Mouse (Mus musculus) lung, postnatal 0 days (tissue): Measurements from ENCODE around the gene Slc15a2. TPM values are rescaled to one million over a fixed set of nuclear protein-coding genes. Genes with fewer than 3 reads are reported as not detected.
A peak's percentile ranks its signal among the peaks of the same experiment; 100 is the strongest.

Experiments
- ATAC-seq: fragments of 200-750 bp; cut with Nextera tagmentation; 2 replicates; pipeline ENCODE4 v1.8.0; 2017; ENCODE audit warnings: moderate library complexity
- DNase-seq: peaks from one replicate; pipeline ENCODE4 v3.0.0-alpha.2; 2016; ENCODE audit warnings: low spot score
- H3K27ac ChIP-seq: fragments of 300-500 bp; sonication (generic); 2 replicates; pipeline ENCODE4 v1.5.1; 2014; ENCODE audit warnings: antibody characterized with exemption, mild to moderate bottlenecking, low read length, mixed read lengths
- H3K27me3 ChIP-seq: fragments of 300-500 bp; sonication (generic); replicated peaks from 2 replicates; pipeline ENCODE4 v1.6.1; 2014; ENCODE audit warnings: low read length, mixed read lengths; ENCODE audit not compliant: insufficient read depth
- H3K36me3 ChIP-seq: fragments of 300-500 bp; sonication (generic); 2 replicates; pipeline ENCODE4 v1.6.1; 2014; ENCODE audit warnings: low read length, mixed read lengths; ENCODE audit not compliant: insufficient read depth
- H3K4me1 ChIP-seq: fragments of 300-500 bp; sonication (generic); 2 replicates; pipeline ENCODE4 v1.6.1; 2014; ENCODE audit warnings: antibody characterized with exemption, low read depth, low read length, mixed read lengths; ENCODE audit not compliant: insufficient read depth
- H3K4me2 ChIP-seq: fragments of 300-500 bp; sonication (generic); replicated peaks from 2 replicates; pipeline ENCODE4 v1.6.1; 2014; ENCODE audit warnings: low read depth, mild to moderate bottlenecking, low read length, moderate library complexity, mixed read lengths
- H3K4me3 ChIP-seq: fragments of 300-500 bp; sonication (generic); 2 replicates; pipeline ENCODE4 v1.5.1; 2014; ENCODE audit warnings: low read depth, low read length
- H3K9ac ChIP-seq: fragments of 300-500 bp; sonication (generic); replicated peaks from 2 replicates; pipeline ENCODE4 v1.6.1; 2014; ENCODE audit warnings: low read depth, mild to moderate bottlenecking
- H3K9me3 ChIP-seq: fragments of 300-500 bp; sonication (generic); 2 replicates; pipeline ENCODE4 v1.6.1; 2016; ENCODE audit warnings: low read length, mixed read lengths
- CTCF ChIP-seq: IDR thresholded peaks from 2 replicates; pipeline ENCODE4 v1.5.1; 2016; ENCODE audit warnings: antibody characterized with exemption, mild to moderate bottlenecking
- EP300 ChIP-seq: IDR thresholded peaks from 2 replicates; pipeline ENCODE4 v1.6.1; 2016; ENCODE audit warnings: antibody characterized with exemption, mild to moderate bottlenecking, control low read depth
- WGBS: fragments of 180-500 bp; shearing (Covaris S2); extraction: QIAGEN DNeasy Blood & Tissue Kit; methylation state at CpG from one replicate; pipeline ENCODE4 v1.1.7; 2014; 5-methylcytosine and 5-hydroxymethylcytosine counted together
- polyA plus RNA-seq: library from polyadenylated mRNA; unstranded; fragments of >200 nt; fragmentation: Nextera tagmentation; extraction: Ambion mirVana; gene quantifications from 2 replicates; pipeline ENCODE4 v1.2.1, GENCODE M21; 2015

Slc15a2 gene
- polyA plus RNA-seq, 1 experiment from 2014 or later = 75.1 TPM

GRCm38 (mm10) chr16:36723880-36724443 is 60.8 kb downstream of the Slc15a2 start:
- H3K4me3 ChIP-seq = no peak overlapping the region
- DNase-seq = peak; percentile 57
- no peaks in the 10 kb centered on the region for H3K9me3 ChIP-seq
- no peaks in the 10 kb centered on the region for H3K36me3 ChIP-seq
- no peak overlapping the region for H3K9ac ChIP-seq
- no peaks in the 10 kb centered on the region for H3K27me3 ChIP-seq
- no peak overlapping the region for H3K27ac ChIP-seq
- no peak overlapping the region for H3K4me2 ChIP-seq
- H3K4me1 ChIP-seq = no peaks in the 10 kb centered on the region
- no peak; the same call in 1 of the 2 replicates for ATAC-seq
- TF ChIP-seq CTCF (peak; percentile 62), EP300 (no peak)
- 46% methylated on average over 3 of the region's 3 CpGs for WGBS

- no peaks in the 10 kb centered on the region for H3K36me3 ChIP-seq
- no peak overlapping the region for H3K4me2 ChIP-seq
- no peaks in the 10 kb centered on the region for H3K9me3 ChIP-seq
- no peaks in the 10 kb centered on the region for H3K4me1 ChIP-seq
- no peaks in the 10 kb centered on the region for H3K27me3 ChIP-seq
- no peak for ATAC-seq
- TF ChIP-seq EP300 = no peak
- no peak for TF ChIP-seq CTCF
- no peak overlapping the region for H3K9ac ChIP-seq
- no peak overlapping the region for H3K27ac ChIP-seq
- H3K4me3 ChIP-seq = no peak overlapping the region
- WGBS = 28% methylated on average over 4 of the region's 4 CpGs
- DNase-seq = no peak
Measured at GRCm38 (mm10) chr16:36722739-36723138, 62.0 kb downstream of the Slc15a2 start.

DNA sequence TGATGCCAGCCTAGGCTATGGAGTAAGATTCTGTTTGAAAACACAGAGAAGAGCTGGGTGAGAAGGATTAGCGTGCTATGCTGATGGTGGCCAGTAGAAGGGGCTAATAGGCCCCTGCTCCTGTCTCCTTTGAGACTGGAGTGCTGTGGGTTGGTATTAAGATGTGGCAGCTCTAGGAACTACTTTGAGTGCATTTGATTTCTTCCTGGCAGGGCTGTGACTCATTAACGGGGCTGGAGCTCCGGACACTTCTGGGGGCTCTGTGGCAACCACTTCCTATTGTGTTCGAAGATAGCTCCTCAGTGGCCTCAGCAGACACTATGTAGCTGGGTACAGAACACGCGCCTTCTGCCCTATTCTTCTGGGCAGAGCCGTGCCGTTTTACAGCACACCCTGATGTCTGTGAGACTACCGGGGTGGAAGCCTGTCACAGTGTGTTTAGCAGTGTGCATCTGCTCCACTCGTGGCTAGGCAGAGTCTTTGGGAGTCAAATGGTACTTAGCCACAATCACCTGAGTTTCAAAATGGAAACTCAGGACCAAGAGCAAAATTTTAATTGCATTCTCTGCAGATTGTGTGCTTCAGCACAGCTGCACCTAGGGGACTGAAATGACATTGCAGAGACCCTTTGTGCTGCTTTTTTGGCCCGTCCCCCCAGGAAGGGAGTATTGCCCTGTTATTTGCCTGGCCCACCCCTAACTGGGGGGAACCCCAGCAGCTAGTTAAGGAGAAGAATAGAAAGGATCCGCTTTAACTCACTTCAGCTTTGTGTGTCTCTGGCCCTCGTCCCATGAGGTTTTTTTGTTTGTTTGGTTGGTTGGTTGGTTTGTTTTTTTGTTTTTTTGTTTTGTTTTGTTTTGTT is 64.3 kb downstream of the Slc15a2 start:
- no peak overlapping the region for H3K4me3 ChIP-seq
- no peaks in the 10 kb centered on the region for H3K9me3 ChIP-seq
- DNase-seq (peak; percentile 25), ATAC-seq (peak; percentile 37; the same call in 1 of the 2 replicates)
- no peak overlapping the region for H3K4me2 ChIP-seq
- no peaks in the 10 kb centered on the region for H3K4me1 ChIP-seq
- H3K36me3 ChIP-seq = no peaks in the 10 kb centered on the region
- 65% methylated on average over 13 of the region's 13 CpGs for WGBS
- no peak overlapping the region for H3K9ac ChIP-seq
- no peak overlapping the region for H3K27ac ChIP-seq
- TF ChIP-seq EP300 (no peak), CTCF (peak; percentile 52)
- no peaks in the 10 kb centered on the region for H3K27me3 ChIP-seq

DNA sequence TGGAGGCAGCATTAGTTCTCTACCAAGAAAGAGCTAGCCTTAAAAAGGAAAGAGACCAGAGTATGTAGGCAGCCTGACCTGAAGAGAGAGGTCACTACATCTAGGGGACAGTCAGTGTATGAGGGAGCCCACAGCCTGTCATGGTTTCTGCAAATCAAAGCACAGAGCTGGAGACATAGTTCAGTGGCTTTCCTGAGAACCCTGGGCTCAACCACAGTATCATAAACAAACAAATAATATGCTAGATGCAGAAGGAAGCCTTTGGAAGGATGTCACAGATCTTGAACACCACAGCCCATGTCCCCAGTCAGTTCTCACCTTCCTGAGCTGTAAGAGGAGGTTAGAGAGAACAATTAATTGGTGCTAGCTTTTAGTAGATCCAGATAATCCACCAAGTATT is 66.1 kb downstream of the Slc15a2 start:
- H3K36me3 ChIP-seq = no peaks in the 10 kb centered on the region
- H3K4me1 ChIP-seq = no peaks in the 10 kb centered on the region
- H3K27me3 ChIP-seq = no peaks in the 10 kb centered on the region
- no peak for DNase-seq
- H3K27ac ChIP-seq = no peak overlapping the region
- no peak for ATAC-seq
- TF ChIP-seq CTCF (no peak), EP300 (no peak)
- no peak overlapping the region for H3K4me2 ChIP-seq
- H3K9ac ChIP-seq = no peak overlapping the region
- H3K4me3 ChIP-seq = no peak overlapping the region
- no peaks in the 10 kb centered on the region for H3K9me3 ChIP-seq

DNA sequence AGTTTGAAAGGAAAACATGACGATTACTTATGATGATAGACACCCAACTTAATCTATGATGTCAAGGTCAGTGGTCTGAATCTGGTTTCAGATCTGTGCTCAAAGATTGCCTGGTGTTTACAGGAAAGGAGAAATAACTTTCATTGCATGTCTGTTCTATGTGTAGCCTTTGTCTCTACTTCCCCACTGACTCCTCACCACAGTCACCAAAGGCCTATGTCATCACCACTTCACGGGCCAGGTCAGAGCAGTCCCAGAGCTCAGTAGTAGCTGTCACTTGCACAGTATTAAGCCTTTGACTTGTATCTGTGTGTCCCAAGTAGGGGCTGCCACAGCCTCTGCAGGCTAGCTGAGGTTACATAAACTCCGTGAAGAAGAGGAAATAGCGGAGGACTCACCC is 67.3 kb downstream of the Slc15a2 start:
- Histone ChIP-seq H3K4me2 (no peak overlapping the region), H3K4me1 (no peaks in the 10 kb centered on the region), H3K9me3 (no peaks in the 10 kb centered on the region), H3K27me3 (no peaks in the 10 kb centered on the region), H3K36me3 (no peaks in the 10 kb centered on the region), H3K27ac (no peak overlapping the region), H3K9ac (no peak overlapping the region), H3K4me3 (no peak overlapping the region)
- TF ChIP-seq EP300 (no peak), CTCF (no peak)
- DNase-seq (peak; percentile 31), ATAC-seq (no peak)
- 72% methylated on average over 4 of the region's 4 CpGs for WGBS

GRCm38 (mm10) chr16:36711760-36712159 is 73.0 kb downstream of the Slc15a2 start:
- DNase-seq (peak; percentile 40), ATAC-seq (no peak)
- WGBS = 75% methylated on average over 12 of the region's 12 CpGs
- Histone ChIP-seq H3K9ac (no peak overlapping the region), H3K4me1 (no peaks in the 10 kb centered on the region), H3K9me3 (no peaks in the 10 kb centered on the region), H3K4me3 (no peak overlapping the region), H3K4me2 (no peak overlapping the region), H3K27me3 (no peaks in the 10 kb centered on the region), H3K27ac (no peak overlapping the region), H3K36me3 (no peaks in the 10 kb centered on the region)
- no peak for TF ChIP-seq EP300
- TF ChIP-seq CTCF = no peak
